Mouse (Mus musculus): ENCODE data around the gene Spsb1. TPM values are rescaled to one million over a fixed set of nuclear protein-coding genes. Genes with fewer than 3 reads are reported as not detected.

The Spsb1 gene
- total and polyA plus RNA-seq, 3 experiments: 0.04 to 0.19 (median 0.07) TPM

- no peak overlapping the region for H3K4me2 ChIP-seq (ENCODE audit: insufficient read depth, low read depth, poor library complexity, severe bottlenecking)
- peaks cover 0 to 22% of the 10 kb centered on the region in 2 experiments; a peak in 2 of 4 replicates for H3K4me1 ChIP-seq (ENCODE audit: control insufficient read depth in 1 of 2, insufficient read depth in 2 of 2)
- no peak for DNase-seq (ENCODE audit: extremely low read depth)
- no peaks in the 10 kb centered on the region for H3K79me2 ChIP-seq (replicated peaks; ENCODE audit: control insufficient read depth, extremely low read depth, insufficient read depth, poor library complexity, severe bottlenecking)
- H3K4me3 ChIP-seq (replicated peaks in 1 of 3; ENCODE audit: low read depth in 2 of 3, low read length in 2 of 3, poor library complexity in 1 of 3): no peak overlapping the region
- no peaks in the 10 kb centered on the region for H3K36me3 ChIP-seq (replicated peaks in 1 of 2; ENCODE audit: control insufficient read depth in 1 of 2, insufficient read depth in 1 of 2, low read length in 1 of 2)
- H3K9me3 ChIP-seq (replicated peaks; ENCODE audit: low read length): no peaks in the 10 kb centered on the region
- H3K27me3 ChIP-seq (replicated peaks): peaks cover 16% of the 10 kb centered on the region
- H3K9ac ChIP-seq (ENCODE audit: insufficient read depth, low read depth): no peak overlapping the region
- TF ChIP-seq MAX (IDR thresholded peaks at IDR 0.05; ENCODE audit: low read length) (no peak), MAFK (IDR thresholded peaks at IDR 0.05; ENCODE audit: insufficient replicate concordance, low read length) (no peak), NRF1 (IDR thresholded peaks at IDR 0.05; ENCODE audit: low read depth, low read length) (no peak), USF2 (conservative IDR thresholded peaks at IDR 0.05; ENCODE audit: low read depth, low read length) (no peak), NELFE (IDR thresholded peaks at IDR 0.05; ENCODE audit: low read depth, low read length) (no peak), CHD2 (IDR thresholded peaks at IDR 0.05; ENCODE audit: low read length) (no peak), ELF1 (IDR thresholded peaks at IDR 0.05; ENCODE audit: low read depth, low read length) (no peak), RCOR1 (conservative IDR thresholded peaks at IDR 0.05; ENCODE audit: low read depth, low read length) (no peak), MXI1 (IDR thresholded peaks at IDR 0.05; ENCODE audit: low read depth, low read length) (no peak), MAZ (IDR thresholded peaks at IDR 0.05; ENCODE audit: low read depth, low read length) (no peak), POLR2AphosphoS2 (IDR thresholded peaks at IDR 0.05; ENCODE audit: low read depth, low read length) (no peak), UBTF (IDR thresholded peaks at IDR 0.05; ENCODE audit: low read depth, low read length) (no peak), ZMIZ1 (IDR thresholded peaks at IDR 0.05; ENCODE audit: low read depth, low read length) (no peak), JUND (conservative IDR thresholded peaks at IDR 0.05; ENCODE audit: low read depth, low read length) (no peak), ZKSCAN1 (IDR thresholded peaks at IDR 0.05; ENCODE audit: borderline replicate concordance, low read depth, low read length) (no peak)
- in situ Hi-C loops (cut with MboI; ENCODE audit: low pct_ligation_motif_present, low pct_unique_long_range_greater_than_20kb, low sequenced_read_pairs) (no loop called here), dilution Hi-C loops (cut with MboI; ENCODE audit: extremely low pct_ligation_motif_present, extremely low pct_unique_long_range_greater_than_20kb, low sequenced_read_pairs) (no loop called here)
- no peak overlapping the region for H3K27ac ChIP-seq (ENCODE audit: insufficient read depth, low read depth)
Measured at GRCm38 (mm10) chr4:149918455-149919070, 36.3 kb downstream of the Spsb1 start.

GRCm38 (mm10) chr4:149916831-149917230 is 38.0 kb downstream of the Spsb1 start:
- H3K4me2 ChIP-seq (ENCODE audit: insufficient read depth, low read depth, poor library complexity, severe bottlenecking): no peak overlapping the region
- DNase-seq (ENCODE audit: extremely low read depth): no peak
- TF ChIP-seq ZNF384 (IDR thresholded peaks at IDR 0.05; ENCODE audit: low read depth, low read length): no peak
- no peak for TF ChIP-seq MYC (IDR thresholded peaks at IDR 0.05; ENCODE audit: low read depth, low read length)
- TF ChIP-seq KAT2A (IDR thresholded peaks at IDR 0.05; ENCODE audit: insufficient replicate concordance, low read length): no peak
- TF ChIP-seq CHD2 (IDR thresholded peaks at IDR 0.05; ENCODE audit: low read length): no peak
- no peak for TF ChIP-seq MXI1 (IDR thresholded peaks at IDR 0.05; ENCODE audit: low read depth, low read length)
- no peak for TF ChIP-seq ZC3H11A (IDR thresholded peaks at IDR 0.05; ENCODE audit: low read depth, low read length)
- TF ChIP-seq NELFE (IDR thresholded peaks at IDR 0.05; ENCODE audit: low read depth, low read length): no peak
- TF ChIP-seq POLR2A (IDR thresholded peaks at IDR 0.05; ENCODE audit: low read depth, low read length): no peak
- TF ChIP-seq PAX5 (IDR thresholded peaks at IDR 0.05; ENCODE audit: low read length): no peak
- TF ChIP-seq CTCF (conservative IDR thresholded peaks at IDR 0.05 in 1 of 2, IDR thresholded peaks at IDR 0.05 in 1 of 2; ENCODE audit: low read depth in 2 of 2, low read length in 2 of 2): no peak
- TF ChIP-seq NRF1 (IDR thresholded peaks at IDR 0.05; ENCODE audit: low read depth, low read length): no peak
- no peak for TF ChIP-seq ZMIZ1 (IDR thresholded peaks at IDR 0.05; ENCODE audit: low read depth, low read length)
- TF ChIP-seq JUN (IDR thresholded peaks at IDR 0.05; ENCODE audit: insufficient read depth, low read depth, low read length): no peak
- TF ChIP-seq TBP (conservative IDR thresholded peaks at IDR 0.05; ENCODE audit: low read depth, low read length): no peak
- TF ChIP-seq RCOR1 (conservative IDR thresholded peaks at IDR 0.05; ENCODE audit: low read depth, low read length): no peak
- no peak for TF ChIP-seq JUND (conservative IDR thresholded peaks at IDR 0.05; ENCODE audit: low read depth, low read length)
- no peak for TF ChIP-seq ETS1 (conservative IDR thresholded peaks at IDR 0.05; ENCODE audit: low read depth, low read length)
- no peak for TF ChIP-seq SIN3A (IDR thresholded peaks at IDR 0.05; ENCODE audit: low read length)
- TF ChIP-seq SMC3 (IDR thresholded peaks at IDR 0.05; ENCODE audit: low read depth, low read length): no peak
- no peak for TF ChIP-seq EP300 (IDR thresholded peaks at IDR 0.05; ENCODE audit: low read length)
- H3K9ac ChIP-seq (ENCODE audit: insufficient read depth, low read depth): no peak overlapping the region
- dilution Hi-C loops (cut with MboI; ENCODE audit: extremely low pct_ligation_motif_present, extremely low pct_unique_long_range_greater_than_20kb, low sequenced_read_pairs): no loop called here
- no peaks in the 10 kb centered on the region for H3K9me3 ChIP-seq (replicated peaks; ENCODE audit: low read length)
- H3K27me3 ChIP-seq (replicated peaks): peaks cover 8% of the 10 kb centered on the region
- peaks cover 0 to 22% of the 10 kb centered on the region in 2 experiments; a peak in 2 of 4 replicates for H3K4me1 ChIP-seq (ENCODE audit: control insufficient read depth in 1 of 2, insufficient read depth in 2 of 2)
- no peak overlapping the region for H3K4me3 ChIP-seq (replicated peaks in 1 of 3; ENCODE audit: low read depth in 2 of 3, low read length in 2 of 3, poor library complexity in 1 of 3)
- H3K79me2 ChIP-seq (replicated peaks; ENCODE audit: control insufficient read depth, extremely low read depth, insufficient read depth, poor library complexity, severe bottlenecking): no peaks in the 10 kb centered on the region
- H3K27ac ChIP-seq (ENCODE audit: insufficient read depth, low read depth): no peak overlapping the region
- in situ Hi-C loops (cut with MboI; ENCODE audit: low pct_ligation_motif_present, low pct_unique_long_range_greater_than_20kb, low sequenced_read_pairs): no loop called here
- no peaks in the 10 kb centered on the region for H3K36me3 ChIP-seq (replicated peaks in 1 of 2; ENCODE audit: control insufficient read depth in 1 of 2, insufficient read depth in 1 of 2, low read length in 1 of 2)
